Mouse (Mus musculus) spleen, postnatal 4 days (tissue): ENCODE data around the gene Frs2.
"Not testable (repeated sequence)": the region's sequence is repeated elsewhere in the genome, so short reads cannot be mapped to it uniquely, and the experiment has no call there.

ENCODE experiments used
- DNase-seq, 2 experiments: peaks; one replicate each; pipeline ENCODE4 v3.0.0; 2022; ENCODE audit warnings: low spot score in 2 of 2

Frs2 gene

GRCm38 (mm10) chr10:117147463-117148360 is 622 bp downstream of the Frs2 start:
- peak in 1 of 2 experiments; percentile 30 for DNase-seq

- no peak for DNase-seq
Measured at GRCm38 (mm10) chr10:117146421-117146820, 1.9 kb downstream of the Frs2 start.

DNA sequence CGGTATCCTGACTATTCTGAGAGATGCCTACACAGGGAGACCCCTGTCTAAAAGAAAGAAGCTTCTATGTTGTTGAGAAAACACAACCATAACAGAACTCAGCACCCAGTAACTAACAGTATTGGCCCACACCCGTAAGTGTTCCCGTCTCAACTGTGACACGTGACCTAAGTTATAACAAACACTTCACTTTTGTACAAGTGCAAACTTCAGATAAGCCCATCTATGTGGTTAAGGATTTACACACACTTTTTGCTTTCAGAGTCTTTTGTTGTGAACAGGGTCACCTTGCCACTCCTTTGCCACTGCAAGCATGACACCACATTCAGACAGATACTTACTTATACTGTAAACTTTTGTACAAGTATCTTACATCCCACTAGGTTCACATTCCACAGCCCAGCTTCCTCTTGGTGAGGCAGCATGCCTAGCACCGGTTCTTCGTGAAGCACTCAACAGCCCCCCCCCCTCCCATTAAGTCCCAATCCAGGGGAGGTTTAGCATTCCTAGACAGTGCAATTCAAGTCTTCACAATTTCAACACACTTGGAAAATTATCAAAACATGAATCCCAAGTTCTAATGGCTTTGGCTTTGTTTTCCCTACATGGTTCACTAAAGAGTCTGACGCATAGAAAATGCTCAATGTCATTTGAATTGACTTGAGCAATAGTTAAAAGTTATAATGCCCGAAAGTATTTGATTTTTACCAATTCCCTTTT is 2.6 kb downstream of the Frs2 start:
- DNase-seq: no peak

DNA sequence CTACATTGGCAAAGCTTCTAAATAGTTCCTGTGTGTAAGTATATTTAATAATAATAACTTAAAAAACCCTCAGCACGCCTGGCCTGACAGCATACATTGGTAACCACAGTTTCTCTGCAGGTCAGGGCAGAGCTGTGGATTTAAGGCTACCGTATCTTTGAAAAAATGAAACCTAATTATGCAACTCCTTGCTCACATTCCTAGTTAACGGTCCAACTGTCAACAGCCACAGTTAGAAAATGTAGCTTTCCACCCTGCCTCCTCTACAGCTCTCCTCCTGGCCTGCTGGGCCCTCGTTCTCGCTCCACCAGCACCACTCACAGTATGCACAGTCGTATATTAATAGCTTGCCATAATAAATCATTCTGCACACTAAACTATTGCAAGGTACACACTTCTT is 3.7 kb downstream of the Frs2 start:
- DNase-seq: no peak

GRCm38 (mm10) chr10:117144071-117144470 is 4.3 kb downstream of the Frs2 start:
- DNase-seq: no peak

GRCm38 (mm10) chr10:117143311-117143710 is 5.0 kb downstream of the Frs2 start:
- DNase-seq: no peak

DNA sequence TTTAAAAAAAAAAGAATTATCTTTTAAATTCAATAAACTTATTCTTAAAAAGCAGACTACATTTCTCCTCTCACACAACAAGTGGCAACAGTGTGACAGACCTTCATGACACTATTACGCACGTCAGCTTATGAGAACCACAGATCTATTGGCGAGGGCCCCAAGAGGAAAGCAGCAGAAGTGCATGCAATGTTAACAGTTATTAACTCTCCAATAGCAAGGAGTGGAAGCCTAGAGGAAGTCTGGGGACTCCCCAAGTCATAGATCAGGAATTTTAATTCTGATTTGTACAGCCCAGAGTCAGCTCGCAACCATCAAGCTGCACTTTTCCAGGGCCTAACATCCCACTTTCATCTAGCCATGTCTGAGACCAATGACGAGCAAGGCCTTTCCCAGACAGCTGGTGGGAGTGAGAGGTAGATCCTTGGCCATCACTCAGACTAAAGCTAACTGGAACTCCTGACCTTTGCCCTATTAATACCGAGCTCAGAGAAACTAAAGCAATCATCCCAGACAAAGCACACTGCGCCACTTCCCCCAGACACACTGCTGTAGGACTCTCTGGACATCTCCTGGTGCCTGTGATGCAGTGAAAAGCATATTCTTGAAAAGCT is 6.3 kb downstream of the Frs2 start:
- DNase-seq: no peak

- DNase-seq: not testable (repeated sequence)
Measured at GRCm38 (mm10) chr10:117131506-117131905, 16.8 kb downstream of the Frs2 start.

DNA sequence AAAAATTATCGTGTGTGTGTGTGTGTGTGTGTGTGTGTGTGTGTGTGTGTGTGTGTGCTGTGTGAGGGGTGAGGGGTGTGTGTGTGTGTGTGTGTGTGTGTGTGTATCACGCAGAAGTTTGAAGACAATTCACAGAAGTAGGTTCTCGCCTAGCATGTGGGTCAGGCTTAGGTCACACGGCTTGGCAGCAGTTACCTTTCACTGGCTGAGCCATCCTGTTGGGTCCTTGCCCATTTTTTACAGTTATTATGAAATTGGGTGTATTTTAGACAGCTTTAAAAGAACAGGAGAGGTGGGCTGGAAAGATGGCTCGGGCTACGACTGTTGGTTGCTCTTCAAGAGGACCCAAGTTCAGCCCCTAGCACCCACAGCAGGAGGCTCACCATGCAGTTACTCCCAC is 18.3 kb downstream of the Frs2 start:
- DNase-seq: no peak

- DNase-seq: no peak
Measured at GRCm38 (mm10) chr10:117128693-117129092, 19.6 kb downstream of the Frs2 start.

GRCm38 (mm10) chr10:117127480-117127879 is 20.9 kb downstream of the Frs2 start:
- no peak for DNase-seq

GRCm38 (mm10) chr10:117126719-117127118 is 21.6 kb downstream of the Frs2 start:
- DNase-seq: no peak

DNA sequence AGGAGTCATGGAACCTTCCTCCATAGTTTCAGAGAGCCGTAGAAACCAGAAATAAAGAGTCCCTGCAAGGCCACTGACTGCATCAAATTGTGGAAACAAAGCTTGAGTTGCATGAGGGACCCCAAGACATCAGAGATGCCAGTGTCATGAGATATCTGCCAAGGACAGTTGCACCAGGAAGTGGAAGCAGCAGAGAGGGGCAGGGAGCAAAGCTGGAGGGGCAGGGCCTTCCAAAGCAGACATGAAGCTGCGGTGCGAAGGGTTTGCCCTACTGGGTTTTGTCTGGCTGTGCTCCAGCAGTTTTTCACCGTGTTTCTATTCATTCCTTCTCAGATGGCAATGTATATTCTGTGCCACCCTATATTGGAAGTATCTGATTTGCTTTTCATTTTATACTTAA is 22.1 kb downstream of the Frs2 start:
- DNase-seq: no peak

- no peak for DNase-seq
Measured at GRCm38 (mm10) chr10:117121448-117121847, 26.9 kb downstream of the Frs2 start.

DNA sequence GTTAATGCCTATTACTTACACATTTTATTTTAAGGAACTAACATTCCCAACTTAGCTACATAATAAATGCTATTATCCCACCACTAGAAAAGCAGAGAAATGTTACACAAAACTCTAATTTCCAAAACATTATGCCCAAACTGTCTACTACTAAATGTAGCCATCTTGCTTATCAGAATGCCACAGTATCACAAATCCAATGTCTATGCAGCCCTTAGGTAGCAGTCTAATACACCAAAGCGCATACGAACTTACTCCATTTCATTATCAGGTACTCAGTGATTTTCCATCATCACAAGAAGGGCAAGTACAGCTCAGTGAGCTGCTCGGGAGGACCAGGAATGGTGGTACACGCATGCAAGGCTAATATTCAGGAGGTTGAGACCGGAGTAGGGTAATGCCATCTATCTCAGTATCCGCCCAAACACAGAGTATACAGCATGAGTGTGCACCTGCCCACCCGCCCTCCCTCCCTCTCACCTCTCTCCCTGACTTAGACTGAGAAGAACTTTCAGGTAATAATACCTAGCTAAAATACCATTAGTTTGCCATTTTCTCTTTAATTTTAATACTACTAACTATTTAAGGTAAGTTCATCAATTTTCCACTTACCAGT is 28.2 kb downstream of the Frs2 start:
- DNase-seq: no peak

GRCm38 (mm10) chr10:117119531-117119930 is 28.8 kb downstream of the Frs2 start:
- DNase-seq: no peak

DNA sequence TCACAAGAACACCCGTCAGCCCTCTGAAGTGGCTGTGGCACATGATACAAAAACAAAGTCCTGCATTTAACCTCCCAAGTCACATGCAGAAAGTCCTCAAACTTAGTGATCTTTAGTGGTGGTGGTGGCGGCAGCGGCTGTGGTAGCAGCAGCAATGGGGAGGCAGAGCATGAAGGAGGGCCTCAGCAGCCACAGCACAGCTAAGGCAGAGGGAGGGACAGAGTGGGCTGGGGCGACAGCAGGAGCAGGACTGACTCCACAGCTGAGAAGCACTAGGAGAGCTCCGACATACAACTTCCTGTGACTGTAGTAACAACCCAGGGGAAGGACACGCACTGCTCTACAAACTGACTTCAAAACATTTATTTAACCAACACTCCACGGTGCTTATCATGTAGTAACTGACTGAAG is 29.9 kb downstream of the Frs2 start:
- DNase-seq: no peak

DNA sequence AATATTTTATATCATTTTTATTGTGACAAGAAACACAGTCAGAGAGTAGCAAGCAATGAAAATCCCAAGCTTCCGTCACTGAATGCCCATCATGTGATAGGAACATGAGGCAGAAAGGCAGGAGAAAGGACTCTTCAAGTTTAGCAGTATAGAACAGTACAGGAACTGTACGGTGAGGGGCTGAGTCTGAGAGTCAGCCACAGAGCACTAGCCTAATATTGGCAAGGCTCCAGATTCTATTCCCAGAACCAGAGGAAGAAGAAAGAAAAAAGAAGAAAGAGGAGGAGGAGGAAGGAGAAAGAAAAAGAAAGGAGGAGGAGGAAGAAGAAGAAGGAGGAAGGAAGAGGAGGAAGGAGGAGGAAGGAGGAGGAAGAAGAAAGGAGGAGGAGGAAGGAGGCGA is 32.7 kb downstream of the Frs2 start:
- no peak for DNase-seq

DNA sequence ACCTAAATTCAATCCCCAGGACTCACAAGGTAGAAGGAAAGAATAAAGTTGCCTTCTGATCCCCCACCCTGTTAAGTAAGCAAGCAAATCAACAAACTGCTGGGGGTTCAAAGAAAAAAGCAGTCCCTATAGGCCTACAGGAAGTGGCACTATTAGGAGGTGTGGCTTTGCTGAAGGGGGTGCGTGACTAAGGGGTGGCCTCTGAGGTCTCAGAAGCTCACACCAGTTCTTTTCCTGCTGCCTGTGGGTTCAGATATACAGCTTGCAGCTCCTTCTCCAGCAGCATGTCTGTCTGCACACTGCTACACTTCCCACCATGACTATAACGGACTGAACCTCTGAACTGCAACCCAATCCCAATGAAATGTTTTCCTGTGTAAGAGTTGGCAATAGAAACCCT is 35.8 kb downstream of the Frs2 start:
- DNase-seq: no peak

GRCm38 (mm10) chr10:117111455-117111854 is 36.9 kb downstream of the Frs2 start:
- DNase-seq: no peak

- no peak for DNase-seq
Measured at GRCm38 (mm10) chr10:117110271-117110670, 38.1 kb downstream of the Frs2 start.

DNA sequence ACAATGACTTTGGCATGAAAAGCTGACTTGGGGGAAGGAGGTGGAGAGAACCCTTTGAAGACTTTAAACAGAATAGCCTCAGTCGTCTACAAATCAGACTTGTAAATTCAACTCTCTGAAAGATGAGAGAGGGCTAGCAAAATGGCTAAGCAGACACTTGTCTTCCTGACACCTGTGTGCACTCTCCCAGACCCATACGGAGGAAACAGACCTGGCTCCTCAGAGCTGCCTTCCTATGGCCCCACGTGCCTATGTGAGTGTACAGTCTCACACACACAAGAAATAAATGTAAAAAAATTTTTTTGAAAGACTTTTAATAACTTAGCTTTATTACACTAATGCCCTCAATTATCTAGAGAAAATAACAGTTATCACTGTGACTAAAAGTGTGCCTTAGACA is 41.6 kb downstream of the Frs2 start:
- no peak for DNase-seq
